Mouse (Mus musculus): ENCODE data around the gene Ubald1. TPM values are rescaled to one million over a fixed set of nuclear protein-coding genes. Genes with fewer than 3 reads are reported as not detected.

The Ubald1 gene
- polyA plus RNA-seq (2011; ENCODE audit: insufficient read depth, insufficient read length, low read depth, missing spikeins) = 31.1 and 32.7 TPM in 2 replicates

GRCm38 (mm10) chr16:4880136-4880825 lies at the start of gene Ubald1:
Gene Ubald1 (minus strand): TSS chr16:4880315.
- H3K9me3 ChIP-seq (replicated peaks; ENCODE audit: control insufficient read depth, insufficient read depth, low read length, poor library complexity, severe bottlenecking) = no peaks in the 10 kb centered on the region
- H3K9ac ChIP-seq (ENCODE audit: low read depth, poor library complexity, severe bottlenecking) = peak within 1 kb of the TSS; percentile 88
- peak within 1 kb of the TSS; percentile 94 for H3K27ac ChIP-seq (ENCODE audit: insufficient read depth, low read length)
- peak within 1 kb of the TSS; percentile 91 for H3K4me3 ChIP-seq (ENCODE audit: low read depth, low read length)
- TF ChIP-seq POLR2A (IDR thresholded peaks at IDR 0.05; ENCODE audit: insufficient read depth, low read length) = peak; percentile 67
- TF ChIP-seq EP300 (IDR thresholded peaks at IDR 0.05; ENCODE audit: insufficient read depth, low read depth, low read length) = peak; percentile 40
- TF ChIP-seq CTCF (IDR thresholded peaks at IDR 0.05; ENCODE audit: low read depth, low read length) = no peak
- H3K27me3 ChIP-seq (ENCODE audit: control insufficient read depth, insufficient read depth, low read length, poor library complexity, severe bottlenecking) = no peaks in the 10 kb centered on the region
- peaks cover 1% of the 10 kb centered on the region for H3K4me1 ChIP-seq (ENCODE audit: control insufficient read depth, insufficient read depth, low read length)
- no peaks in the 10 kb centered on the region for H3K36me3 ChIP-seq (ENCODE audit: control insufficient read depth, insufficient read depth, low read length, poor library complexity, severe bottlenecking)

GRCm38 (mm10) chr16:4928474-4928873 lies 48.4 kb upstream of the Ubald1 start:
- no peaks in the 10 kb centered on the region for H3K36me3 ChIP-seq (ENCODE audit: control insufficient read depth, insufficient read depth, low read length, poor library complexity, severe bottlenecking)
- no peaks in the 10 kb centered on the region for H3K27me3 ChIP-seq (ENCODE audit: control insufficient read depth, insufficient read depth, low read length, poor library complexity, severe bottlenecking)
- H3K9me3 ChIP-seq (replicated peaks; ENCODE audit: control insufficient read depth, insufficient read depth, low read length, poor library complexity, severe bottlenecking) = no peaks in the 10 kb centered on the region
- no peak for TF ChIP-seq EP300 (IDR thresholded peaks at IDR 0.05; ENCODE audit: insufficient read depth, low read depth, low read length)
- TF ChIP-seq CTCF (IDR thresholded peaks at IDR 0.05; ENCODE audit: low read depth, low read length) = no peak
- TF ChIP-seq POLR2A (IDR thresholded peaks at IDR 0.05; ENCODE audit: insufficient read depth, low read length) = no peak
- H3K4me1 ChIP-seq (ENCODE audit: control insufficient read depth, insufficient read depth, low read length) = no peaks in the 10 kb centered on the region
- no peak overlapping the region for H3K4me3 ChIP-seq (ENCODE audit: low read depth, low read length)
- H3K9ac ChIP-seq (ENCODE audit: low read depth, poor library complexity, severe bottlenecking) = no peak overlapping the region
- no peak overlapping the region for H3K27ac ChIP-seq (ENCODE audit: insufficient read depth, low read length)

DNA sequence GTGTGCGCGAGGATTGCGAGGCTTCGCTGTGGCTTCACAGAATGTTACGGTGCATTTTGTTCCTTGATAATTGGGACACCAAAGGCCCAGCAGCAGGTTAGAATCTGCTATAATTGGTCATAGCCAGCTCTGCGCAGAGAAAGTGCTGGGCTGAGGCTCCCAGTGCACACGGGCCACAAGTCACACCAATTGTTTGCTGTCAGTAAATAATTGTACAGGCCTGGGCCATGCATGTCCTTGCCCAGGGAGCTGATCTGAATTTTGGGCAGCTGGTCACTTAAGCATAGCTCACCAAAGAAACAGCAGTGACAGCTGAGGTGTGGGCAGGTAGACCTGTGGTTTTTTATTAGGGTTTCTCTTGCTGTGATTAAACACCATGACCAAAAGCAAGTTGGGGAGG lies 47.9 kb upstream of the Ubald1 start:
- H3K9me3 ChIP-seq (replicated peaks; ENCODE audit: control insufficient read depth, insufficient read depth, low read length, poor library complexity, severe bottlenecking) = no peaks in the 10 kb centered on the region
- no peak overlapping the region for H3K9ac ChIP-seq (ENCODE audit: low read depth, poor library complexity, severe bottlenecking)
- no peaks in the 10 kb centered on the region for H3K4me1 ChIP-seq (ENCODE audit: control insufficient read depth, insufficient read depth, low read length)
- TF ChIP-seq EP300 (IDR thresholded peaks at IDR 0.05; ENCODE audit: insufficient read depth, low read depth, low read length) (no peak), CTCF (IDR thresholded peaks at IDR 0.05; ENCODE audit: low read depth, low read length) (no peak), POLR2A (IDR thresholded peaks at IDR 0.05; ENCODE audit: insufficient read depth, low read length) (no peak)
- H3K4me3 ChIP-seq (ENCODE audit: low read depth, low read length) = no peak overlapping the region
- H3K27me3 ChIP-seq (ENCODE audit: control insufficient read depth, insufficient read depth, low read length, poor library complexity, severe bottlenecking) = no peaks in the 10 kb centered on the region
- no peak overlapping the region for H3K27ac ChIP-seq (ENCODE audit: insufficient read depth, low read length)
- no peaks in the 10 kb centered on the region for H3K36me3 ChIP-seq (ENCODE audit: control insufficient read depth, insufficient read depth, low read length, poor library complexity, severe bottlenecking)

DNA sequence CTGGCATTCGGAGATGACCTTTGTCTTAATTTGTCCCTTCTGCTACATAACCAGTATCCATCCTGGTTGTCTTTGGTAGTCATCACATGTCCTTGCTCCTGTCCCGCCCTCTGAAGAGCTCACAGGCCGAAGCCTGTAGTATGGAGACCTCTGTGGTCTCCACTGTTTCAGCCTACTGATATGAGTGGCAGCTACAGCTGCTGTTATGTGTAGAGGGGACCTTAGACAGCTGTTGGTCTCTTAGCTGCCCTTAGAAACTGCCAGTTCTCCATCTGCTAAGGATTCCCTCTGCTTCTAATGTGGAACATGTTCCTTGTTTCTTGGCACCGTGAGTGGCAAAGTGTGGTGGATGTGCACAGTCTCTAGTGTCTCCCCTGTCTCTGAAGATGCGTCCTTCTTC lies 43.9 kb upstream of the Ubald1 start:
- H3K36me3 ChIP-seq (ENCODE audit: control insufficient read depth, insufficient read depth, low read length, poor library complexity, severe bottlenecking) = no peaks in the 10 kb centered on the region
- no peak overlapping the region for H3K9ac ChIP-seq (ENCODE audit: low read depth, poor library complexity, severe bottlenecking)

DNA sequence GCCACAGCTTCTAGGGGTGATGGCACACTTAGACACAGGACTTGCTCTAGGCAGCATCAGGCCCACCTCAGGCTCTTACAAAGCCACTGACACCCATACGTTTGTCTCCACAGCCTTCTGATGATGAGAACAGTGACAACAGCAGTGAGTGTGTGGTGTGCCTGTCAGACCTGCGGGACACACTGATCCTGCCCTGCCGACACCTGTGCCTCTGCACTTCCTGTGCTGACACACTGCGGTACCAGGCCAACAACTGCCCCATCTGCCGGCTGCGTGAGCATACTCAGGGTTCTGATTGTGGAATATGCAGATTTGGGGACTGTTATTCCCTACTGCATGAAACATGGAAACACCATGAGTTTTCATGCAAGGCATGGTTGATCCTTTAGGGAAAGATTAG lies 42.4 kb upstream of the Ubald1 start:
- Histone ChIP-seq H3K36me3 (ENCODE audit: control insufficient read depth, insufficient read depth, low read length, poor library complexity, severe bottlenecking) (no peaks in the 10 kb centered on the region), H3K4me3 (ENCODE audit: low read depth, low read length) (no peak overlapping the region), H3K9me3 (replicated peaks; ENCODE audit: control insufficient read depth, insufficient read depth, low read length, poor library complexity, severe bottlenecking) (no peaks in the 10 kb centered on the region), H3K4me1 (ENCODE audit: control insufficient read depth, insufficient read depth, low read length) (no peaks in the 10 kb centered on the region), H3K27me3 (ENCODE audit: control insufficient read depth, insufficient read depth, low read length, poor library complexity, severe bottlenecking) (no peaks in the 10 kb centered on the region), H3K27ac (ENCODE audit: insufficient read depth, low read length) (no peak overlapping the region), H3K9ac (ENCODE audit: low read depth, poor library complexity, severe bottlenecking) (no peak overlapping the region)
- TF ChIP-seq EP300 (IDR thresholded peaks at IDR 0.05; ENCODE audit: insufficient read depth, low read depth, low read length) (no peak), POLR2A (IDR thresholded peaks at IDR 0.05; ENCODE audit: insufficient read depth, low read length) (no peak), CTCF (IDR thresholded peaks at IDR 0.05; ENCODE audit: low read depth, low read length) (no peak)

More for the DNA sequence above, 43.9 kb upstream of the Ubald1 start:
- Histone ChIP-seq H3K4me3 (ENCODE audit: low read depth, low read length) (no peak overlapping the region), H3K27me3 (ENCODE audit: control insufficient read depth, insufficient read depth, low read length, poor library complexity, severe bottlenecking) (no peaks in the 10 kb centered on the region), H3K4me1 (ENCODE audit: control insufficient read depth, insufficient read depth, low read length) (no peaks in the 10 kb centered on the region), H3K27ac (ENCODE audit: insufficient read depth, low read length) (no peak overlapping the region), H3K9me3 (replicated peaks; ENCODE audit: control insufficient read depth, insufficient read depth, low read length, poor library complexity, severe bottlenecking) (no peaks in the 10 kb centered on the region)
- TF ChIP-seq EP300 (IDR thresholded peaks at IDR 0.05; ENCODE audit: insufficient read depth, low read depth, low read length) = no peak
- no peak for TF ChIP-seq POLR2A (IDR thresholded peaks at IDR 0.05; ENCODE audit: insufficient read depth, low read length)
- no peak for TF ChIP-seq CTCF (IDR thresholded peaks at IDR 0.05; ENCODE audit: low read depth, low read length)

- no peak overlapping the region for H3K4me3 ChIP-seq (ENCODE audit: low read depth, low read length)
- H3K4me1 ChIP-seq (ENCODE audit: control insufficient read depth, insufficient read depth, low read length) = no peaks in the 10 kb centered on the region
- no peak for TF ChIP-seq EP300 (IDR thresholded peaks at IDR 0.05; ENCODE audit: insufficient read depth, low read depth, low read length)
- no peak for TF ChIP-seq CTCF (IDR thresholded peaks at IDR 0.05; ENCODE audit: low read depth, low read length)
- TF ChIP-seq POLR2A (IDR thresholded peaks at IDR 0.05; ENCODE audit: insufficient read depth, low read length) = no peak
- no peaks in the 10 kb centered on the region for H3K36me3 ChIP-seq (ENCODE audit: control insufficient read depth, insufficient read depth, low read length, poor library complexity, severe bottlenecking)
- H3K27ac ChIP-seq (ENCODE audit: insufficient read depth, low read length) = no peak overlapping the region
- H3K9me3 ChIP-seq (replicated peaks; ENCODE audit: control insufficient read depth, insufficient read depth, low read length, poor library complexity, severe bottlenecking) = no peaks in the 10 kb centered on the region
- H3K9ac ChIP-seq (ENCODE audit: low read depth, poor library complexity, severe bottlenecking) = no peak overlapping the region
- no peaks in the 10 kb centered on the region for H3K27me3 ChIP-seq (ENCODE audit: control insufficient read depth, insufficient read depth, low read length, poor library complexity, severe bottlenecking)
Measured at GRCm38 (mm10) chr16:4920556-4920955, 40.4 kb upstream of the Ubald1 start.

Measured in ES-Bruce4 (cell line).